Mouse (Mus musculus) 416B (cell line): ENCODE data around the gene Fa2h.
"Not testable (repeated sequence)": the region's sequence is repeated elsewhere in the genome, so short reads cannot be mapped to it uniquely, and the experiment has no call there.

Experiments used
- DNase-seq: peaks from one replicate; pipeline ENCODE4 v3.0.0; 2011; ENCODE audit warnings: low read depth

The Fa2h gene

DNA sequence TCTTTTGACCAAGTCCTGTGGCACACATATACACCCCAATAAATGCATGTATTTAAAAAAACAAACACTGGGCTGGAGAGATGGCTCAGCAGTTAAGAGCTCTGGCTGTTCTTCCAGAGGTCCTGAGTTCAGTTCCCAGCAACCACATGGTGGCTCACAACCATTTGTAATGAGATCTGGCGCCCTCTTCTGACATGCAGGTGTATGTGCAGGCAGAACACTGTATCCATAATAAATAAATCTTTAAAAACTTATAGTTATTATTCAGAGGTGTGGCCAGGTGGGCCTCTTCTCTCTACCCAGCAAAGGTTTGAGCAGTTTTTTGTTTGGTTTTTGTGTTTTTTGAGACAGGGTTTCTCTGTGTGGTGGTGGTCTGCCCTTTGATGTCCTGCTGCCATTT lies 34.7 kb downstream of the Fa2h start:
- no peak for DNase-seq

GRCm38 (mm10) chr8:111357433-111357832 lies 36.2 kb downstream of the Fa2h start:
- DNase-seq: no peak

- no peak for DNase-seq
Measured at GRCm38 (mm10) chr8:111353497-111353896, 40.1 kb downstream of the Fa2h start.

GRCm38 (mm10) chr8:111352289-111352688 lies 41.3 kb downstream of the Fa2h start:
- DNase-seq: no peak

DNA sequence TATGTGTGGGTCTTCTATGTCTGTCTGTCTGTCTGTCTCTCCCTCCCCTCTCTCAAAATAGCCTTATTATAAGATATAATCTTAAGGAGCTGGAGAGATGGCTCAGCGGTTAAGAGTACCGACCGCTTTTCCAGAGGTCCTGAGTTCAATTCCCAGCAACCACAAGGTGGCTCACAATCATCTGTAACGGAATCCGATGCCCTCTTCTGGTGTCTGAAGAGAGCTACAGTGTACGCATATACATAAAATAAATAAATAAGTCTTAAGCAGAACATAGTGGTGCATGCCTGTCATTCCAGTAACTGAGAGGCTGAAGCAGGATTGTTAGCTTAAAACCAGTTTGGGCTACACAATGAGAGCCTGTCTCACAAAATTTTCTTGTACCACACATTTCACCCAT lies 43.0 kb downstream of the Fa2h start:
- peak; percentile 36 for DNase-seq

GRCm38 (mm10) chr8:111343225-111343624 lies 50.4 kb downstream of the Fa2h start:
- peak; percentile 90 for DNase-seq

GRCm38 (mm10) chr8:111340186-111340585 lies 53.4 kb downstream of the Fa2h start:
- no peak for DNase-seq

- DNase-seq: peak; percentile 86
Measured at GRCm38 (mm10) chr8:111338370-111339208, 55.0 kb downstream of the Fa2h start.

- peak; percentile 93 for DNase-seq
Measured at GRCm38 (mm10) chr8:111337890-111338347, 55.7 kb downstream of the Fa2h start, which contains the start of gene Mlkl. Mlkl (minus strand) TSS chr8:111338177.

DNA sequence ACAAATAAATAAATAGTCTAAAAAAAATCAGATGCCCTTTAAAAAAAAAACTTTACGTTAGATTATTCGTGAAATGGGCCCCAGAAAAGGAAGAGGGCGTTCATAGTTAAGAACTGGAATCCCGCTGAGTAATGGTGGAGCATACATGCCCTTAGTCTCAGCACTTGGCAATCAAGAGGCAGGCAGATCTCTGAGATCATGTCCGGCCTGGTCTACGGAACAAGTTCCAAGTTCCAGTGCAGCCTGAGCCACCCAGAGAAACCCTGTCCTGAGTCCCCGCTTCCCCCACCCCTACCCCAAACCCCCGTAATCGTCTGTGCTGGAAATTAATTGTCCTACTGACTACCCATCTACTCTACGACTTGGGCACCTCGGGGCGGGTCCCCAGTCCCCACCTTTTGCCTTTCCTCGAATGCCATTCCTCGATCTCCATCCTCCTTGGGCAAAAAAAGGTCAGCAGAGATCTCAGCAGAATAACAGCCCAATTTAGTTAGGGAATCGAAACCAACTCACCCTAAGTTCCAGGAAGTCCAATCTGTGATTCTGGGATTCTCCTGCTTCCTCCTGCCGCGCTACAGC lies 56.2 kb downstream of the Fa2h start:
- peak; percentile 86 for DNase-seq

- DNase-seq: peak; percentile 12
Measured at GRCm38 (mm10) chr8:111336692-111337091, 56.9 kb downstream of the Fa2h start.

DNA sequence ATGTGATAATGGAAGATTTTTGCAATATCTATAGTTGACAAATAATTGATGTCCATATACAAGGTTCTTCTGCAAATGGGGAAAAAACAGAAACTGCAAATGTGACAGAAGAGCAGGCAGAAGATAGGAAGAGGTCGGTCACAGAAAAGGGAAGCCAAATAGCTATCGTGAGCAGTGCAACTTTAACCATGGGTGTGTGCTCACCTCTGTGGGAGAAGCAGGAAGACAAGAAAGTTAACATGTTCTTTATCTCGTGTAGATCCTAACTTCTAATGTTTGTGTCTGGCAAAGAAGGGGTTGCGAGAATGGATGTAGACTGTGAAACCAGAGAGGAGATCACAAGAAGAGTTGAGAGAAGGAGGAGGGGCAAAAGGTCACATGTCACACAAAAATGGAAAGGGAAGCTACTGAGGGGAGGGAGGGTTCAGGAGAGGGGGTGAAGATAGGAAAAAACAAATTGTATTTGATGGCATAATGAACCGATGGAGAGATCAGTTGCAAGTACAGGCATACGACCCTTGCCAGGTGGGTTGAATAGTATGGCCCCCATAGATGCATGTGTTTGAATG lies 68.3 kb downstream of the Fa2h start:
- DNase-seq: no peak

DNA sequence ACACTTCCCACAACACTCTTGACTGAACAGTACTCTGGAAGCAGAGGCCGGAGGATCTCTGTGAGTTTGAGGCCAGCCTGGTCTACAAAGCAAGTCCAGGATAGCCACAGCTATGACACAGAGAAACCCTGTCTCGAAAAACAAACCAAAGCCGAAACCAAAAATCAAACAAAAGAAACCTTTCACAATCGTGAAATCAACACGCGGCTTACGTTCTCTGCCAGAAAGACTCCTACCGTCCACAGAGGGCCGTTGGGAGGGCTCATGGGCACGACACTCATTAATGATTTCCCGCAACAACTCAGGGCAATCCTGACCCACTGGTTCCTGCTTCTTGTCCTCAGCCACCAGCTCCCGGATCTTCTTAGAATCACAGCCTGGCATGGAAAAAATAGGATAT lies 78.9 kb downstream of the Fa2h start:
- DNase-seq: no peak

- not testable (repeated sequence) for DNase-seq
Measured at GRCm38 (mm10) chr8:111313961-111314360, 79.7 kb downstream of the Fa2h start.

- peak; percentile 57 for DNase-seq
Measured at GRCm38 (mm10) chr8:111312758-111313162, 80.9 kb downstream of the Fa2h start.

GRCm38 (mm10) chr8:111310006-111310405 lies 83.6 kb downstream of the Fa2h start:
- not testable (repeated sequence) for DNase-seq

- DNase-seq: no peak
Measured at GRCm38 (mm10) chr8:111305031-111305730, 88.4 kb downstream of the Fa2h start.

DNA sequence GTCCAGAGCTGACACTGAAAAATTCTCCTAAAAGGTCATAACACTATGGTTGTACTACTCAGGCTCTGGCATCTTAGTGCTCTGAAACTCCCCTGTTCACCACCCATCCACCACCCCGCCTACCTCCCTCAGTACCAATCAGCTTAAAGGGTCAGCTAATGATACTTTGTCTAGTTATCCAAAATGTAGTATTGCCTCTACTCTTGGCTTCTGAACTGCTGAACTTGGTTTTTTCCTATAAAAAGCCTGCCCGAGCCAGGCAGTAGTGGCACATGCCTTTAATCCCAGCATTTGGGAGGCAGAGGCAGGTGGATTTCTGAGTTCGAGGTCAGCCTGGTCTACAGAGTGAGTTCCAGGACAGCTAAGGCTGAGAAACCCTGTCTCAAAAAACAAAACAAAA lies 89.3 kb downstream of the Fa2h start:
- DNase-seq: no peak

DNA sequence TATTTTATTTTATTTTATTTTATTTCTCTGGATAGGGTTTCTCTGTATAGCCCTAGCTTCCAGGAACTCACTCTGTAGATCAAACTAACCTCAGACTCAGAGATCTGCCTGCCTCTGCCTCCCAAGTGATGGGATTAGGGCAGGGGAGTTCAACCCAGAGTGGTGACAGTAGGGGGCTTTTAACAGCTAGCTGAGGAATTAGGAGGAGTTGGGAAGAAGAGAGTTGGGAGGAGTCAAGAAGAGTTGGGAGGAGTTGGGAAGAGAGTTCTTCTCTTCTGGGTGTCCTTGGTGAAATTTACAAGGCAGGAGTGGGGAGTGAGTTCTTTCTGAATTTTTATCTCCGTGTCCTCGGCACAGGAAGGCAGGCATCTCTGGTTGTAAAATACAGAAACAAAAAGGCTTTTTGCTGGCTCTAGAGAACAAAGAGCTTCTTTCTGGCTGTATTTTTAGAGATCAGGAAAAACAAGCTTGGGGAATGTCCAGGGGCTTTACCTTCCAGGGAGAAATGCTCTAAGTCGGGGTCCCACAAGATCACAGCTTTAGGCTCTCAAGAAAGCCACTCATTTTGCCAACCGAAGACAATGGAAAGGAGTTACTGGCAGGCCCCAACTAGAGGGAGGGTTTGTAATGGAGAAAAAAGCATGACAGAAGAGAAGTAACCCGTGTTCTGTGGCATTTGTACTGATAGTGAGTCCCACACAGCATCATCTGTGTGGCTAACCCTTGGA lies 90.4 kb downstream of the Fa2h start:
- DNase-seq: not testable (repeated sequence)

GRCm38 (mm10) chr8:111300597-111301546 lies 92.8 kb downstream of the Fa2h start:
- peak; percentile 76 for DNase-seq
